Mouse (Mus musculus) liver, embryonic 13.5 days (tissue): ENCODE results near the gene Brca1. TPM values are rescaled to one million over a fixed set of nuclear protein-coding genes. Genes with fewer than 3 reads are reported as not detected.

Experiments used
- ATAC-seq: fragments of 200-750 bp; cut with Nextera tagmentation; 2 replicates; pipeline ENCODE4 v1.8.0; 2017; ENCODE audit warnings: low read depth, mild to moderate bottlenecking, moderate number of reproducible peaks, moderate library complexity
- DNase-seq: peaks from one replicate; pipeline ENCODE4 v3.0.0; 2022
- H3K27ac ChIP-seq: fragments of 300-500 bp; sonication (generic); 2 replicates; pipeline ENCODE4 v1.5.1; 2015; ENCODE audit warnings: moderate library complexity, mild to moderate bottlenecking, inconsistent platforms
- H3K27me3 ChIP-seq: fragments of 300-500 bp; sonication (generic); 2 replicates; pipeline ENCODE4 v1.6.1; 2015; ENCODE audit warnings: mild to moderate bottlenecking, inconsistent platforms
- H3K36me3 ChIP-seq: fragments of 300-500 bp; sonication (generic); 2 replicates; pipeline ENCODE4 v1.6.1; 2015; ENCODE audit warnings: mild to moderate bottlenecking, inconsistent platforms
- H3K4me1 ChIP-seq: fragments of 300-500 bp; sonication (generic); replicated peaks from 2 replicates; pipeline ENCODE4 v1.6.1; 2015; ENCODE audit warnings: inconsistent platforms
- H3K4me2 ChIP-seq: fragments of 300-500 bp; sonication (generic); 2 replicates; pipeline ENCODE4 v1.6.1; 2015; ENCODE audit warnings: inconsistent platforms, mild to moderate bottlenecking, moderate library complexity
- H3K4me3 ChIP-seq: fragments of 300-500 bp; sonication (generic); replicated peaks from 2 replicates; pipeline ENCODE4 v1.5.1; 2015; ENCODE audit warnings: mild to moderate bottlenecking, inconsistent platforms
- H3K9ac ChIP-seq: fragments of 300-500 bp; sonication (generic); 2 replicates; pipeline ENCODE4 v1.6.1; 2015; ENCODE audit warnings: mild to moderate bottlenecking, inconsistent platforms
- H3K9me3 ChIP-seq: fragments of 300-500 bp; sonication (generic); replicated peaks from 2 replicates; pipeline ENCODE4 v1.6.1; 2016; ENCODE audit warnings: inconsistent platforms
- WGBS: fragments of 180-500 bp; shearing (Covaris S2); methylation state at CpG from one replicate; pipeline ENCODE4 v1.1.7; 2015; ENCODE audit not compliant: insufficient replicate concordance; 5-methylcytosine and 5-hydroxymethylcytosine counted together
- polyA plus RNA-seq: library from polyadenylated mRNA; unstranded; fragments of >200 nt; fragmentation: Nextera tagmentation; extraction: Ambion mirVana; gene quantifications from 2 replicates; pipeline ENCODE4 v1.2.1, GENCODE M21; 2015

The Brca1 gene
- polyA plus RNA-seq, 1 experiment from 2014 or later: 11.9 TPM

DNA sequence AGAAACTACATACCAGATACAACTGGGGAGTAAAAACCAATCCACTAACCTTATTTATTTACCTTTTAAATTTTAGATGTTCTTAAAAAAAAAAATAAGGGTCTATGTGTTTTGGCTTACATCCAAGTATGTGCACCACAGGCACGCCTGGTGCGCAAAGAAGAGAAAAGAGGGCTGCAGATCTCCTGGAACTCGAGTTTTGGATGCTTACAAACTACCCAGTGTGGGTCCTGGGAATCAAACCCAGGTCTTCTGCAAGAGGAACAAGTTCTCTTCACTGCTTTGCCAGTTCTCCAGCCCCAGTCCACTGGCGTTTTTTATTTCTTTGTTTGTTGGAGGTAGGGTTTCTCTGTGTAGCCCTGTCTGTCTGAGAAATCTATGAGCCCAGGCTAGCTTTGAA is 25.1 kb downstream of the Brca1 start:
- H3K36me3 ChIP-seq: peaks cover 94% of the 10 kb centered on the region
- 79% methylated on average over 4 of the region's 4 CpGs for WGBS

DNA sequence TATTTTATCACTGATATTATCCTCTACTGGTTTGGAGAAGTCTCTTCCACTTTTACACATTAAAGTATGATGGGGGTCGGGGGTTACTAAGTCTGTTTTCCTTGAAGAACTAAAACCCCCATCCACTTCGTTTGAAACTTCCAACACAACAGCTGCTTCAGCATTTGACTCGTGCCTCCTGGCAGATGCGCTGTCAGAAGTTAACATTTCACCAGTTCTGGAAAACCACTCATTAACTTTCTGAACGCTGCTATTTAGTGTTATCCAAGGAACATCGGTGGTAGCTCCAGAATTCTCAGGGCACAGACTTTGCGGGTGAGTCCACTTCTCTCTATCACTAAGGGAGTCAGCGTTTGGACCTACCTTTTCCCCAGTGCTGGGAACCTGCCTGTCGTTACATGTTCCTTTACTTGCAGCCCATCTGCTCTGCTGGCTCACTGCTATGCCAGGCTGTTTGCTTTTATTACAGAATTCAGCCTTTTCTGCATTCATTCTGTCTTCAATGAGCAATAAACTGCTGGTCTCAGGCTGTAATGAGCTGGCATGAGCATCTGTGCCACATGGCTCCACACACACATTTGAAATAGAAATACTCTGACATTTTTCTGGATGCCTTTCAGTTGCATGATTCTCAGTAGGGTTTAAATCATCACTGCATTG is 25.7 kb downstream of the Brca1 start:
- WGBS: 87% methylated on average over 9 of the region's 9 CpGs
- DNase-seq: no peak
- ATAC-seq: no peak

More for the DNA sequence above, 25.1 kb downstream of the Brca1 start:
- H3K4me2 ChIP-seq: no peak overlapping the region
- H3K9me3 ChIP-seq: no peaks in the 10 kb centered on the region
- H3K27me3 ChIP-seq: no peaks in the 10 kb centered on the region
- H3K4me1 ChIP-seq: no peaks in the 10 kb centered on the region
- H3K27ac ChIP-seq: no peak overlapping the region
- H3K4me3 ChIP-seq: no peak overlapping the region
- ATAC-seq: no peak
- no peak for DNase-seq
- H3K9ac ChIP-seq: no peak overlapping the region

DNA sequence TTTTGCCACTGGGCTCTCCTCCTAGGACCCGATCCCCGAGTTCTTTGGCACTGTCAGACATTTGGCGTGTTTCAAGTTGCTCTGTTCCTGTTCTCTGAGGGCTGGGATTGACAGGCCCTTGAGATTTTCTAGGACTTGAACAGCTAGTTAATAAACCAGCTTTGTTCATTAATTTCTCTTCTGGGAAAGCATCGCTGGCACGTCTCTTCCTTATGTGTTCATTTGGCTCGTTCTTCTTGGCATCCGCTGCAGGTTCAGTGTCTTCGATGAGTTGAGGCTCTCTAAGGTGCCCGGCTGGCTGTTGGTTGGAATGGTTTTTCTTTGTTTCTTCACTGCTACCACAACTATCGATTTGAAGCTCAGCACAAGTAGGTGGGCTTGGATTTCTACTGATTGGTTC is 26.7 kb downstream of the Brca1 start:
- no peak overlapping the region for H3K27ac ChIP-seq
- no peaks in the 10 kb centered on the region for H3K27me3 ChIP-seq
- 93% methylated on average over 10 of the region's 10 CpGs for WGBS
- H3K4me2 ChIP-seq: no peak overlapping the region
- no peaks in the 10 kb centered on the region for H3K9me3 ChIP-seq
- H3K4me3 ChIP-seq: no peak overlapping the region
- no peak overlapping the region for H3K9ac ChIP-seq
- peaks cover 87% of the 10 kb centered on the region for H3K36me3 ChIP-seq
- no peak for ATAC-seq
- H3K4me1 ChIP-seq: no peaks in the 10 kb centered on the region
- no peak for DNase-seq

More for the DNA sequence above, 25.7 kb downstream of the Brca1 start:
- Histone ChIP-seq H3K4me3 (no peak overlapping the region), H3K36me3 (peaks cover 91% of the 10 kb centered on the region), H3K27me3 (no peaks in the 10 kb centered on the region), H3K4me1 (no peaks in the 10 kb centered on the region), H3K9me3 (no peaks in the 10 kb centered on the region), H3K27ac (no peak overlapping the region), H3K4me2 (no peak overlapping the region), H3K9ac (no peak overlapping the region)

DNA sequence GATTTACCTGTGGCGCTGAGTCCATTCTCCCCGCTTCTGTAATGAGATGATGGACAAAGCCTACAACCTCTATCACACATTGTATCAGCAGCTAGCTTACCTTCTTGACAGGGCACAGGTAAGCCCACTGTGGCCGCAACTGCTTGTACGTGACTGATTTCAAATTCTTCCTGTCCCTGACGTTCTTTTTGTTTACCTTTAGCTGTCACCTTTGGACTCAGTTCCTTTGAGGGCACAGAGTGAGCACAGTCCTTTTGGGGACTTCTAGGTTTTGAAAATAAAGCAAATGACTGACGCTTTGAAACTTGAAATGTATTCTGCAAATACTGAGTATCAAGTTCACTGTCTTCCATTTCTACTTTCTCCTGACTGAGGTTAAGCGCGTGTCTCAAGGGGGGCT is 27.3 kb downstream of the Brca1 start:
- H3K36me3 ChIP-seq: peaks cover 88% of the 10 kb centered on the region
- no peak overlapping the region for H3K27ac ChIP-seq
- peaks cover 4% of the 10 kb centered on the region; the same call in 1 of the 2 replicates for H3K4me1 ChIP-seq
- no peak overlapping the region for H3K4me2 ChIP-seq
- H3K27me3 ChIP-seq: no peaks in the 10 kb centered on the region
- H3K9me3 ChIP-seq: no peaks in the 10 kb centered on the region
- no peak for DNase-seq
- no peak for ATAC-seq
- 86% methylated on average over 8 of the region's 8 CpGs for WGBS
- H3K4me3 ChIP-seq: no peak overlapping the region
- H3K9ac ChIP-seq: no peak overlapping the region

DNA sequence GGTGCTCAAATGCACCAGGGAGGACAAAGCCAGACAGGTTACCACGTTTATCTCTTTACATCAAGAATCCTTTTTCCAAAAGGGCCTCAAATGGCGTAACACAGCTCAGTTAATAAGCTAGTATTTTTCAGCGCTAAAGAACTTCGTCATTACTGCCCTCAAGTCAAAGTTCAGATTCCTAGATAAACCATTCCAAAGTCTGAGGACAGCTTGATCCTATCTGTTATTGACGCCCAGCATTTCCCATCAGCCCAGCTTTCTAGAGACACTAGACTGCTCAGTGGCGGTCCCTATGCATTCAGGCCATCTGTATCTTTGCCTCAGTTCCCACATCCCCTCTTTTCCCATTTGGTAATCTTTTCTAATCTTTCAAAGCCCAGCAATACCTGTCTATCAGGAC is 32.4 kb downstream of the Brca1 start:
- no peak overlapping the region for H3K4me3 ChIP-seq
- no peak overlapping the region for H3K9ac ChIP-seq
- peaks cover 4% of the 10 kb centered on the region; the same call in 1 of the 2 replicates for H3K4me1 ChIP-seq
- ATAC-seq: no peak
- H3K36me3 ChIP-seq: peaks cover 73% of the 10 kb centered on the region
- DNase-seq: no peak
- H3K27ac ChIP-seq: no peak overlapping the region
- H3K27me3 ChIP-seq: no peaks in the 10 kb centered on the region
- 88% methylated on average over 6 of the region's 6 CpGs for WGBS
- H3K9me3 ChIP-seq: no peaks in the 10 kb centered on the region
- no peak overlapping the region for H3K4me2 ChIP-seq

DNA sequence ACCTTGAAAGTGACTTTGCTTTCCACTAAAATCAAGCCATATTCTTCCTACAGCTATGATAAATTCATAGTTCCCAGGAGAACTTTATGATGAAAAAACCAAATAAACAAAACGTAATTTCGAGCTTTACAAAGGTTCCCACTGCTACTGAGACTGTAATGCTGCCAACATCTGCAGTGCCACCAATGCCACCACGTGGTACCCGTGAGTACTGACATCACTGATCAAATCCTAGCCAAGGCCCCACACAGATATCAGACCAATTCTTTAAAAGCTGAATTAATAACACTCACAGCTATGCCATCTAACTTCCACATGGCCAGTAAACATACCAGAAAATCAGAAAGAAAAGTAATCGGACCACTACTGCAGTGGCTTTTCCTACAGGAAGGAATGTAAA is 32.8 kb downstream of the Brca1 start:
- Histone ChIP-seq H3K36me3 (peaks cover 73% of the 10 kb centered on the region), H3K27ac (no peak overlapping the region)

DNA sequence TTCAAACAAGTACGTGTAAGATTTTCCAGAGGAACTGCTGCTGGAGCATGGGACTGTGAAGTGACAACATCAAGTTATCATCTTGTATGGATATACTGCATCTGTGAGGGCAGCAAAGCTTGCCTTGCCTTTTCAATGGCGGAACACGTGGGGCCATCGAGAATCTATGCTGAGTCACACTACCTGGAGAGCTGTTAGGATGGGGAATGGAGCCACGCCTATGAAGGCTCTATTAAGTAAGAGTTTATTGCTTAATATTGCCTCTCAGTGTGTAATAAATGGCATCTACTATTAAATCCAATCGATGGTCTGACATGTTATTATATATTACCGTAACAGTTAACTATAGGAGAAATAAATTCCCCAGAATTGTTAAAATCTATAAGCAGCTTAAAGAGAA is 44.7 kb downstream of the Brca1 start:
- H3K4me3 ChIP-seq: no peak overlapping the region
- H3K9ac ChIP-seq: no peak overlapping the region
- no peaks in the 10 kb centered on the region for H3K27me3 ChIP-seq
- H3K4me1 ChIP-seq: 0 out of 2 replicates have a peak, but pooled peaks cover 11% of the 10 kb centered on the region
- ATAC-seq (no peak), DNase-seq (no peak)
- H3K9me3 ChIP-seq: no peaks in the 10 kb centered on the region
- H3K4me2 ChIP-seq: no peak overlapping the region
- H3K36me3 ChIP-seq: peaks cover 94% of the 10 kb centered on the region
- 84% methylated on average over 7 of the region's 7 CpGs for WGBS
- H3K27ac ChIP-seq: no peak overlapping the region

More for the DNA sequence above, 32.8 kb downstream of the Brca1 start:
- 85% methylated on average over 5 of the region's 5 CpGs for WGBS
- Histone ChIP-seq H3K9ac (no peak overlapping the region), H3K27me3 (no peaks in the 10 kb centered on the region), H3K4me2 (no peak overlapping the region), H3K4me3 (no peak overlapping the region), H3K9me3 (no peaks in the 10 kb centered on the region), H3K4me1 (peaks cover 4% of the 10 kb centered on the region; the same call in 1 of the 2 replicates)
- no peak for DNase-seq
- ATAC-seq: no peak

DNA sequence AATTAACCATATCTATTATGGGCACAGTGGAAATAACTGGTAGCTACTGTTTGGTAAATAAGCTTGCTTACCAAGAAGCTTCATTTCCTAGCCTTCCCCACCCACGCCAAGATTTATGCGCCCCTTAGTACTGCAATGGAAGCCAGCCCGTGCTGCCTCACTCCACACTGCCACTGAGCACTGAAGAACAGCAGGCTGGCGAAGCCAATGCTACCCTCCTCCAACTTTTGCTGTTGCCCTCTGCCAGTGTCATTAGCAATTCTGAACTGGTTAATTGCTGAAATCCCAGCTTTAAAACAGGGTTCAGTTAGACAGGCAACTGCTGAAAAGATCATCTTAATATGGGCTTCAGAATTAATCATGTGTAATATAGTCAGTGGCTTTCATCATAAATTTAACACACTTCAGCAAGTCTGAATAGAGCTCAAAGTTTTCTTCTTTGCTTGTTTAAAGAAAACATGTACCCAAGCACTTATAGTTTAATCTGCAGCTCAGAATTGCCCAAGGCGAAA is 45.4 kb downstream of the Brca1 start:
- no peaks in the 10 kb centered on the region for H3K27me3 ChIP-seq
- H3K4me1 ChIP-seq: 0 out of 2 replicates have a peak, but pooled peaks cover 11% of the 10 kb centered on the region
- no peak overlapping the region for H3K27ac ChIP-seq
- WGBS: 85% methylated on average over 5 of the region's 5 CpGs
- no peak for ATAC-seq
- no peak for DNase-seq
- H3K4me2 ChIP-seq: no peak overlapping the region
- no peak overlapping the region for H3K4me3 ChIP-seq
- H3K9ac ChIP-seq: no peak overlapping the region
- no peaks in the 10 kb centered on the region for H3K9me3 ChIP-seq
- peaks cover 94% of the 10 kb centered on the region for H3K36me3 ChIP-seq

DNA sequence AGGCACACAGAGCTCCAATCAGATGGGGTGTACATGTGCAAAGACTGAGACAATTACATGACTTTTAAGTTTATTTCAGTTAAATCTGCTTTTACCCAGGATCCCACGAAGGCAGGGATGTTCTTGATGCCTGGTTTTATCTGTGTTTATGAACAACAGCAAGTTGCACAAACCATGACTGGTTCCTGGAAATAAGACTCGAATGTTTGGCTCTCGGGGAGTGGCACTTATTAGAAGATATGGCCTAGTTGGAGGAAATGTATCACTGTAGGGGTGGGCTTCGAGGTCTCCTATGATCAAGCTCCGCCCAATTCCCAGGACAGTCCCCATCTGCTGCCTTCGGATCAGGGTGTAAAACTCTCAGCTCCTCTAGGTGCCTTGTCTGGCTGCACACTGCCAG is 65.6 kb downstream of the Brca1 start:
- peaks cover 48% of the 10 kb centered on the region for H3K4me1 ChIP-seq
- H3K4me2 ChIP-seq: peak overlapping the region; percentile 56
- WGBS: 25% methylated on average over 6 of the region's 6 CpGs
- DNase-seq (no peak), ATAC-seq (no peak)
- no peaks in the 10 kb centered on the region for H3K27me3 ChIP-seq
- peaks cover 43% of the 10 kb centered on the region for H3K36me3 ChIP-seq
- H3K9ac ChIP-seq: no peak overlapping the region
- H3K4me3 ChIP-seq: peak overlapping the region; percentile 12; the same call in 1 of the 2 replicates
- H3K9me3 ChIP-seq: no peaks in the 10 kb centered on the region
- H3K27ac ChIP-seq: peak overlapping the region; percentile 80

DNA sequence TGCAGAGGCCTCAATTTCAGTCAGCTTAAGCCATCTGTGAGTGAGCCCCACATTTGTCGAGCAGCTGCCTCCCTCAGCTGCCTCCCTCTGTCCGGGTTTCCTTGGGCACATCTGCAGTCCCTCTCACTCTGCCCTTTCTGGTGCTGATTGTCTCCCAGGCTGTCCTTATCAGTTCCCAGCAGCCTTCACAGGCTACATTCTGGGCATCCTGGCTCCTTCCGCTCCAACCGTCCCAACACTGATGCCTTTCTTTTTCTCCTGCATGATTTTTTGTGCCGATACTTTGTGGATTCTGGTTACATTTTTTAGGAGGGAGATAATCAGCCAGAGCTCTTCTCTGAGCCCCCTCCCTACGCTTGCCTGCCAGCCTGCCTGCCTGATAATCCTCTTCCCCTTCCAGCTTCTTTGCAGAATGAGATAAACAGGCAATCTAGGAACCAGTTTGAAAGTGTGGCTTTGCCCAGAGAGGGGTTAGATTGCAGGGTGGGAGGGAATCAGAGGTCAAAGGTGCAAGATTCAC is 66.2 kb downstream of the Brca1 start:
- DNase-seq: peak; percentile 76
- Histone ChIP-seq H3K27me3 (no peaks in the 10 kb centered on the region), H3K4me1 (peaks cover 53% of the 10 kb centered on the region), H3K4me3 (peak overlapping the region; percentile 12), H3K36me3 (peaks cover 38% of the 10 kb centered on the region), H3K4me2 (peak overlapping the region; percentile 56), H3K9ac (no peak overlapping the region), H3K27ac (peak overlapping the region; percentile 80), H3K9me3 (no peaks in the 10 kb centered on the region)
- 4% methylated on average over 6 of the region's 6 CpGs for WGBS
- ATAC-seq: peak; percentile 92

DNA sequence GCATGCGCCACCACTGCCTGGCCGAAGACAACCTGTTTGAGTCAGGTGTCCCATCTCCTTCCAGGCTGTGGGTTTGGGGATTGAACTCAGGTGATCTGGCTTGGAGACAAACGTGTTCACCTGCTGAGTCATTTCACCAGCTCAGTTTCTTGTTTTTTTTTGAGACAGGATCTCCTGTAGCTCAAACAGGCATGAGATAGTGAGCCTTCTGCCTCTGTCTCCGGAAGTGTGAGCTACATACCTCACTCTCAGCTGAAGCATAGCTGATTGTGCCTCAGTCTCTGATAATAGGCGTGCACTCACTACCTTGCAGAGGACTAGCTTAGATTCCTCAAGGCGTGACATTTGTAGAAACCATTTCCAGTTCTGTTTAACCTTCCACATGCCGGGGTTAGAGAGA is 66.9 kb downstream of the Brca1 start:
- Histone ChIP-seq H3K9me3 (no peaks in the 10 kb centered on the region), H3K27me3 (peaks cover 4% of the 10 kb centered on the region), H3K27ac (peak overlapping the region; percentile 80), H3K36me3 (peaks cover 31% of the 10 kb centered on the region), H3K9ac (peak overlapping the region; percentile 23; the same call in 1 of the 2 replicates), H3K4me1 (peaks cover 59% of the 10 kb centered on the region), H3K4me2 (peak overlapping the region; percentile 56), H3K4me3 (no peak overlapping the region)
- 35% methylated on average over 7 of the region's 7 CpGs for WGBS
- ATAC-seq (0 out of 2 replicates have a peak, but pooled peaks have one; percentile 33), DNase-seq (peak; percentile 27)
